In the genomic region with DNA sequence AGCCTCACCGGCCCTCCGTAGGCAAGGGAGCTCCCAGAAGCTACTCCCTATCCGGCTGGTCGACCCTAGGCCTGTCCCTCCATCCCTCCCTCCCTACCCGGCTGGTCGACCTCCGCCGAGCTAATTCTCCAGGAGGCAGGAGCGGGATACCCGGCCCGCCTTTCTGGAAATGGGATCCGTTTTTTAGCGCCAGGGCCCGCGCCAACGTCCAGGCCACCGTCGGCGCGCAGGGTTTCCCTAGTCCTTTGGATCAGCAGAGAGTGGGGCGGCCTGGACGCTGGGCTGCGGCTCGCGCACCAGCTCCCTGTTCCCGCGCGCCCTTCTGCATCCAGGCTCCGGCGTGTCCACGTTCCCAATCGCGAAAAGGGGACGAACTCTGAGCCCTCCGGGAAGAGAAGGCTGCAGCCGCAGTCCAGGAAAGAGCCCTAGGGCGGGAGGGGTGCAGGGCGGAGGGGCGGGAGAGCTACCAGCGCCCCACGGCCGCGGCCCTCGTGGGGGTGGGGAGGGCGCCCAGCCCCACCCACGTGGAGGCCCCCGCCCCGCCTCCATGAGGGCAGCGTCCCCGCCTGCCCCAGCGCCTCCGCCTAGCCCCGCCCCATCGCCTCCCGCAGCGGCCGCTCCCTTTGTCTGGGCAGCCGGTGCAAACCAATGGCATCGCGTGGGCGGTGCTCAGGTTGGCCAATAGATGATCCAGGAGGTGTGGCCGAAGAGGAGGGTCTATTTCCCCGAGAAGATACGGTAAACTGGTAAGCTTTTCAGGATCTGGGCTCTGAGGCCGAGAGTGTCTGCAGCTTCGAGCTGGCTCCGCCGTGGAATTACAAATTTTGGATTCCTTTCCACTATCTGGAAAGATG, we compare ENCODE assay signal across 8 mouse cellular contexts. TPM values are rescaled to one million over a fixed set of nuclear protein-coding genes. Genes with fewer than 3 reads are reported as not detected.
DNase-seq lines count a peak whose midpoint lies in the region; ATAC-seq lines count a peak whose summit lies in the region.

No protein-coding gene starts in this region.

- peak overlapping the region; percentile 92 for H3K4me2 ChIP-seq in forebrain, embryonic 14.5 days (ENCODE audit: low read length)
- peak overlapping the region; percentile 70 for H3K4me2 ChIP-seq in liver, embryonic 15.5 days
- peak overlapping the region; percentile 99 for H3K4me2 ChIP-seq in neural tube, embryonic 11.5 days (ENCODE audit: low read depth)
- H3K4me2 ChIP-seq in stomach, embryonic 16.5 days (ENCODE audit: low read depth, low read length), result peak overlapping the region; percentile 95

- peaks cover 21% of the 10 kb centered on the region for H3K4me1 ChIP-seq in forebrain, embryonic 14.5 days (ENCODE audit: control insufficient read depth, insufficient read depth, low read length)
- peaks cover 29% of the 10 kb centered on the region for H3K4me1 ChIP-seq in liver, embryonic 15.5 days (replicated peaks)
- peaks cover 15% of the 10 kb centered on the region for H3K4me1 ChIP-seq in neural tube, embryonic 11.5 days (ENCODE audit: control insufficient read depth, insufficient read depth, low read length)
- peaks cover 31% of the 10 kb centered on the region for H3K4me1 ChIP-seq in stomach, embryonic 16.5 days (ENCODE audit: control insufficient read depth, insufficient read depth, low read length)

- under 1% methylated on average over 64 of the region's 68 CpGs for WGBS in forebrain, embryonic 14.5 days
- under 1% methylated on average over 62 of the region's 68 CpGs for WGBS in liver, embryonic 15.5 days (ENCODE audit: insufficient replicate concordance)
- WGBS in neural tube, embryonic 11.5 days, result under 1% methylated on average over 64 of the region's 68 CpGs
- WGBS in stomach, embryonic 16.5 days, result under 1% methylated on average over 67 of the region's 68 CpGs

- H3K36me3 ChIP-seq in forebrain, embryonic 14.5 days (ENCODE audit: control insufficient read depth, insufficient read depth, low read length), result peaks cover 6% of the 10 kb centered on the region; the same call in 1 of the 2 replicates
- H3K36me3 ChIP-seq in liver, embryonic 15.5 days (replicated peaks), result no peaks in the 10 kb centered on the region
- no peaks in the 10 kb centered on the region for H3K36me3 ChIP-seq in neural tube, embryonic 11.5 days (ENCODE audit: control insufficient read depth, insufficient read depth, low read length)
- no peaks in the 10 kb centered on the region for H3K36me3 ChIP-seq in stomach, embryonic 16.5 days (ENCODE audit: control insufficient read depth, insufficient read depth, low read length)

- peak; percentile 95 for ATAC-seq in forebrain, embryonic 14.5 days
- peak; percentile 84 for ATAC-seq in liver, embryonic 15.5 days (ENCODE audit: insufficient read depth)
- peak; percentile 82 for ATAC-seq in neural tube, embryonic 11.5 days (ENCODE audit: insufficient read depth, low FRiP score, low TSS enrichment)
- peak; percentile 96 for ATAC-seq in stomach, embryonic 16.5 days (ENCODE audit: insufficient read depth, low FRiP score)

- intact Hi-C loops in heart, postnatal 10 days (cut with DNase I), result loop anchor here (1.0 to 2.0 kb wide), 3 partner anchors 39 to 118 kb away; a partner anchor contains a TSS

- no peaks in the 10 kb centered on the region for H3K27me3 ChIP-seq in forebrain, embryonic 14.5 days (replicated peaks; ENCODE audit: control insufficient read depth, insufficient read depth, low read length)
- H3K27me3 ChIP-seq in liver, embryonic 15.5 days, result peaks cover 86% of the 10 kb centered on the region
- H3K27me3 ChIP-seq in neural tube, embryonic 11.5 days (ENCODE audit: control insufficient read depth, insufficient read depth, low read length), result no peaks in the 10 kb centered on the region
- H3K27me3 ChIP-seq in stomach, embryonic 16.5 days (ENCODE audit: control insufficient read depth, insufficient read depth, low read length), result no peaks in the 10 kb centered on the region

- H3K4me3 ChIP-seq in forebrain, embryonic 14.5 days (ENCODE audit: low read depth, low read length), result peak overlapping the region; percentile 94
- peak overlapping the region; percentile 62 for H3K4me3 ChIP-seq in liver, embryonic 15.5 days (replicated peaks)
- peak overlapping the region; percentile 82 for H3K4me3 ChIP-seq in neural tube, embryonic 11.5 days (ENCODE audit: low read depth, low read length)
- H3K4me3 ChIP-seq in stomach, embryonic 16.5 days (replicated peaks; ENCODE audit: low read length), result peak overlapping the region; percentile 88

- peak overlapping the region; percentile 97 for H3K27ac ChIP-seq in forebrain, embryonic 14.5 days (ENCODE audit: low read depth, low read length)
- peak overlapping the region; percentile 69; the same call in 1 of the 2 replicates for H3K27ac ChIP-seq in liver, embryonic 15.5 days (replicated peaks)
- H3K27ac ChIP-seq in neural tube, embryonic 11.5 days (ENCODE audit: low read depth, low read length), result peak overlapping the region; percentile 99
- H3K27ac ChIP-seq in stomach, embryonic 16.5 days (ENCODE audit: low read length), result peak overlapping the region; percentile 98

- peak overlapping the region; percentile 99 for H3K9ac ChIP-seq in forebrain, embryonic 14.5 days (ENCODE audit: low read length)
- peak overlapping the region; percentile 52 for H3K9ac ChIP-seq in liver, embryonic 15.5 days
- peak overlapping the region; percentile 99 for H3K9ac ChIP-seq in neural tube, embryonic 11.5 days (ENCODE audit: low read length)
- H3K9ac ChIP-seq in stomach, embryonic 16.5 days (ENCODE audit: low read length), result peak overlapping the region; percentile 99

- no peaks in the 10 kb centered on the region for H3K9me3 ChIP-seq in forebrain, embryonic 14.5 days (replicated peaks; ENCODE audit: control insufficient read depth, low read length)
- H3K9me3 ChIP-seq in liver, embryonic 15.5 days (replicated peaks), result no peaks in the 10 kb centered on the region
- no peaks in the 10 kb centered on the region for H3K9me3 ChIP-seq in neural tube, embryonic 11.5 days (ENCODE audit: control insufficient read depth, low read length)
- H3K9me3 ChIP-seq in stomach, embryonic 16.5 days (replicated peaks; ENCODE audit: control insufficient read depth, low read length), result no peaks in the 10 kb centered on the region

- peak; percentile 98 for DNase-seq in ES-CJ7 (ENCODE audit: low read depth, low spot score)
- DNase-seq in cerebellum, adult 11-12 months, result peak; percentile 99
- peak; percentile 99 for DNase-seq in forebrain, embryonic 14.5 days (ENCODE audit: low spot score)
- DNase-seq in heart, postnatal 10 days, result peak; percentile 99
- peak; percentile 99 to 100 for DNase-seq in kidney, postnatal 4 days
- DNase-seq in neural tube, embryonic 11.5 days (ENCODE audit: low spot score), result peak; percentile 99

RNA-seq across cellular contexts. Expression of a gene that starts 38.5 kb away (rescaled TPM):
- 53.6 and 72.5 TPM in 2 replicates for polyA plus RNA-seq in forebrain, embryonic 14.5 days (2014; fragmentation: Nextera tagmentation; extraction: Ambion mirVana)
- total RNA-seq in heart, postnatal 10 days (2021), result 100 to 1,000 TPM; 104 to 116 TPM
- polyA plus RNA-seq in liver, embryonic 15.5 days (2015; fragmentation: Nextera tagmentation; extraction: Ambion mirVana), result 34.0 and 38.8 TPM in 2 replicates
- polyA plus RNA-seq in neural tube, embryonic 11.5 days (2014; fragmentation: Nextera tagmentation; extraction: Ambion mirVana), result 74.2 and 79.1 TPM in 2 replicates
- 95.9 and 99.2 TPM in 2 replicates for polyA plus RNA-seq in stomach, embryonic 16.5 days (2015; fragmentation: Nextera tagmentation; extraction: Ambion mirVana)

RNA-seq across cellular contexts. Expression of a gene that starts 43.1 kb away (rescaled TPM):
- polyA plus RNA-seq in forebrain, embryonic 14.5 days (2014; fragmentation: Nextera tagmentation; extraction: Ambion mirVana), result 12.6 and 14.5 TPM in 2 replicates
- 10 to 100 TPM in 1 of 2 experiments, 1 to 10 TPM in 1; 8.8 to 14.1 TPM for total RNA-seq in heart, postnatal 10 days (2021)
- polyA plus RNA-seq in liver, embryonic 15.5 days (2015; fragmentation: Nextera tagmentation; extraction: Ambion mirVana), result 0.91 and 1.0 TPM in 2 replicates
- 19.7 and 22.7 TPM in 2 replicates for polyA plus RNA-seq in neural tube, embryonic 11.5 days (2014; fragmentation: Nextera tagmentation; extraction: Ambion mirVana)
- polyA plus RNA-seq in stomach, embryonic 16.5 days (2015; fragmentation: Nextera tagmentation; extraction: Ambion mirVana), result 4.5 and 5.6 TPM in 2 replicates

Comparison
In these comparisons a context has a peak if more than half of its experiments do, and no peak if none do; other contexts are left out.
1. Peak in every context shown above with its lines: DNase-seq, ATAC-seq, H3K4me3 ChIP-seq and H3K27ac ChIP-seq.